Mouse (Mus musculus) lung, postnatal 0 days (tissue): ENCODE measurements around the gene Zfyve19. TPM values are rescaled to one million over a fixed set of nuclear protein-coding genes. Genes with fewer than 3 reads are reported as not detected.
A peak's percentile ranks its signal among the peaks of the same experiment; 100 is the strongest.

Source experiments
- ATAC-seq: fragments of 200-750 bp; cut with Nextera tagmentation; 2 replicates; pipeline ENCODE4 v1.8.0; 2017; ENCODE audit warnings: moderate library complexity
- DNase-seq: peaks from one replicate; pipeline ENCODE4 v3.0.0-alpha.2; 2016; ENCODE audit warnings: low spot score
- H3K27ac ChIP-seq: fragments of 300-500 bp; sonication (generic); 2 replicates; pipeline ENCODE4 v1.5.1; 2014; ENCODE audit warnings: antibody characterized with exemption, mild to moderate bottlenecking, low read length, mixed read lengths
- H3K27me3 ChIP-seq: fragments of 300-500 bp; sonication (generic); replicated peaks from 2 replicates; pipeline ENCODE4 v1.6.1; 2014; ENCODE audit warnings: low read length, mixed read lengths; ENCODE audit not compliant: insufficient read depth
- H3K36me3 ChIP-seq: fragments of 300-500 bp; sonication (generic); 2 replicates; pipeline ENCODE4 v1.6.1; 2014; ENCODE audit warnings: low read length, mixed read lengths; ENCODE audit not compliant: insufficient read depth
- H3K4me1 ChIP-seq: fragments of 300-500 bp; sonication (generic); 2 replicates; pipeline ENCODE4 v1.6.1; 2014; ENCODE audit warnings: antibody characterized with exemption, low read depth, low read length, mixed read lengths; ENCODE audit not compliant: insufficient read depth
- H3K4me2 ChIP-seq: fragments of 300-500 bp; sonication (generic); replicated peaks from 2 replicates; pipeline ENCODE4 v1.6.1; 2014; ENCODE audit warnings: low read depth, mild to moderate bottlenecking, low read length, moderate library complexity, mixed read lengths
- H3K4me3 ChIP-seq: fragments of 300-500 bp; sonication (generic); 2 replicates; pipeline ENCODE4 v1.5.1; 2014; ENCODE audit warnings: low read depth, low read length
- H3K9ac ChIP-seq: fragments of 300-500 bp; sonication (generic); replicated peaks from 2 replicates; pipeline ENCODE4 v1.6.1; 2014; ENCODE audit warnings: low read depth, mild to moderate bottlenecking
- H3K9me3 ChIP-seq: fragments of 300-500 bp; sonication (generic); 2 replicates; pipeline ENCODE4 v1.6.1; 2016; ENCODE audit warnings: low read length, mixed read lengths
- CTCF ChIP-seq: IDR thresholded peaks from 2 replicates; pipeline ENCODE4 v1.5.1; 2016; ENCODE audit warnings: antibody characterized with exemption, mild to moderate bottlenecking
- EP300 ChIP-seq: IDR thresholded peaks from 2 replicates; pipeline ENCODE4 v1.6.1; 2016; ENCODE audit warnings: antibody characterized with exemption, mild to moderate bottlenecking, control low read depth
- WGBS: fragments of 180-500 bp; shearing (Covaris S2); extraction: QIAGEN DNeasy Blood & Tissue Kit; methylation state at CpG from one replicate; pipeline ENCODE4 v1.1.7; 2014; 5-methylcytosine and 5-hydroxymethylcytosine counted together
- polyA plus RNA-seq: library from polyadenylated mRNA; unstranded; fragments of >200 nt; fragmentation: Nextera tagmentation; extraction: Ambion mirVana; gene quantifications from 2 replicates; pipeline ENCODE4 v1.2.1, GENCODE M21; 2015

The Zfyve19 gene
- polyA plus RNA-seq, 1 experiment from 2014 or later = 32.0 TPM

DNA sequence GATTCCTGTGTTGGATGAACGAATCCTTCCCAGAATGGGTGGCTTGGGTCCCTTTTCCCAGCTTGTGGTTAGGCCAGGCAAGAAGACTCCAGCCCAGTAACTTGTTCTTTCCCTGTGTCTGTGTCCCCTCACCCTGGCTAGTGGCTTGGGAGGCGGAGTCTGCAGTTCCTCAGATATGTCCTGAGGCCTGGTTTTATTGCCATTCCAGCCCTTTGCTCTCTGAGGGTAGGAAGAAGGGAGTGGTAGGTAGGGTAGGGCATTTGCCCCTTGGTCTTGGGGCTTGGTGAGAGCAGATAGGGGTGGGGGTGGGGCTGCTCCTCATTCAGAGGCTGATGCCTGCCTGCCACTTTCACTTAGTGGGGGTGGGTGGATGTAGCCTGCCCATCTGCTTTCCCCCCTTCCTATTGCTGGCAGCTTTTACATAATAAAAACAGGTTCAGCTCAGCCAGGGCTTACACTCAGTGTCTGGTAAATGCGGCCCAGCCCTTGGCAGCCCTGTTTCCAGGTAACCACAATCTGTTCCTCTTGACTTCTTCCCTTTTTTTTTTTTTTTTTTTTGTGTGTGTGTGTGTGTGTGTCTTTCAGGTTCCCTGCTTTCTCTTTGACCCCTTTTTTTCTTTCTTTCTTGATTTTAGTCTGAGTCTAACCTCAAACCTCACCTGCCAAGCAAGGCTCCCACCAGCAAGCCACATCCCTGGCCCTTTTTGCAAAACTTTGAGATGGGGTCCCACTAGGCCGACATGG lies 31.8 kb downstream of the Zfyve19 start:
- Histone ChIP-seq H3K36me3 (no peaks in the 10 kb centered on the region), H3K27ac (no peak overlapping the region), H3K4me3 (no peak overlapping the region), H3K27me3 (peaks cover 18% of the 10 kb centered on the region; the same call in 1 of the 2 replicates), H3K4me2 (no peak overlapping the region), H3K4me1 (no peaks in the 10 kb centered on the region; the same call in none of the 2 replicates), H3K9ac (no peak overlapping the region), H3K9me3 (no peaks in the 10 kb centered on the region)
- no peak for DNase-seq
- no peak for ATAC-seq
- 61% methylated on average over 4 of the region's 4 CpGs for WGBS
- TF ChIP-seq CTCF (no peak), EP300 (no peak)

DNA sequence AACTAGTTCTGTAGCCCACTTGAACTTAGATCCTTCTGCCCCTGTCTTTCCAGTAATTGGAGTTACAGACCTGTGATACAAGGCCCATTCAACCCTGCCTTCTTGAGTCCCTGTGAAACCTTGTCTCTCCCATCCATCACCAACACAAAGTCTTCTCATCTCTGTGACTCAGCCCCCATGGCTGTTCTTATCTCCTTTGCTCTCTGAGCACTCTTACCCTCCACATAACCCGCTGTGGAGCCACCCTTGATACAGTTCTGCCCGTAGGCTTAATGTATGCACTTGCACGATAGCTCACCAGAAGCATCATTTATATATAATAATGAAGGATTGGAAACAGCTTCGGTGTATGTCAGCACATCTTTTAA lies 32.4 kb downstream of the Zfyve19 start:
- DNase-seq = no peak
- ATAC-seq = no peak
- H3K9me3 ChIP-seq = no peaks in the 10 kb centered on the region
- H3K27me3 ChIP-seq = peaks cover 18% of the 10 kb centered on the region; the same call in 1 of the 2 replicates
- H3K4me3 ChIP-seq = no peak overlapping the region
- H3K27ac ChIP-seq = no peak overlapping the region
- H3K9ac ChIP-seq = no peak overlapping the region
- 75% methylated on average over 4 of the region's 4 CpGs for WGBS
- TF ChIP-seq EP300 (no peak), CTCF (no peak)
- no peak overlapping the region for H3K4me2 ChIP-seq
- H3K36me3 ChIP-seq = no peaks in the 10 kb centered on the region
- H3K4me1 ChIP-seq = no peaks in the 10 kb centered on the region; the same call in none of the 2 replicates

GRCm38 (mm10) chr2:119242548-119242947 lies 34.1 kb downstream of the Zfyve19 start:
- no peak overlapping the region for H3K9ac ChIP-seq
- ATAC-seq (no peak), DNase-seq (no peak)
- no peak overlapping the region for H3K4me2 ChIP-seq
- TF ChIP-seq EP300 = no peak
- no peak for TF ChIP-seq CTCF
- H3K4me1 ChIP-seq = no peaks in the 10 kb centered on the region; the same call in 1 of the 2 replicates
- H3K4me3 ChIP-seq = no peak overlapping the region
- H3K27me3 ChIP-seq = peaks cover 9% of the 10 kb centered on the region; the same call in 1 of the 2 replicates
- WGBS = 51% methylated on average over 9 of the region's 9 CpGs
- H3K9me3 ChIP-seq = no peaks in the 10 kb centered on the region
- no peaks in the 10 kb centered on the region for H3K36me3 ChIP-seq
- no peak overlapping the region for H3K27ac ChIP-seq

GRCm38 (mm10) chr2:119245246-119245645 lies 36.8 kb downstream of the Zfyve19 start:
- no peak overlapping the region for H3K27ac ChIP-seq
- no peak overlapping the region for H3K4me3 ChIP-seq
- no peaks in the 10 kb centered on the region for H3K27me3 ChIP-seq
- ATAC-seq (no peak), DNase-seq (no peak)
- 76% methylated on average over 7 of the region's 7 CpGs for WGBS
- no peaks in the 10 kb centered on the region for H3K36me3 ChIP-seq
- H3K9me3 ChIP-seq = no peaks in the 10 kb centered on the region
- no peak overlapping the region for H3K4me2 ChIP-seq
- no peak overlapping the region for H3K9ac ChIP-seq
- no peak for TF ChIP-seq CTCF
- TF ChIP-seq EP300 = no peak
- H3K4me1 ChIP-seq = no peaks in the 10 kb centered on the region

DNA sequence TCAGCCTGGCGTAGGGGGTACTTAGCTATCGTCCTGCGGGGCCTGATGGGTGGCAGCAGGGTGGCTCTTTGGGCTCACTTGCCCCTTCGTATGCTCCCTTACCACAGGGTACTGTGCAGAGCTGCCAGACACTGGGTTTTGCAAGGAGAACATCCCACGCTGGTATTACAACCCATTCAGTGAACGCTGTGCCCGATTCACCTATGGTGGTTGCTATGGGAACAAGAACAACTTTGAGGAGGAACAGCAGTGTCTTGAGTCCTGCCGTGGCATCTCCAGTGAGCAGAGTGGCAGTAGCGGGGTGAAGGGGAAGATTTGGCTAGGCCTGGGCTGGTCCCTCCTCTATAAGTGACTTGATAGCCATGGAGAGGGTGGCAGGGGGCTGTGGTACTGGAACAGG lies 39.5 kb downstream of the Zfyve19 start:
- Histone ChIP-seq H3K27ac (no peak overlapping the region), H3K27me3 (no peaks in the 10 kb centered on the region), H3K4me3 (no peak overlapping the region), H3K4me1 (no peaks in the 10 kb centered on the region), H3K4me2 (no peak overlapping the region), H3K36me3 (no peaks in the 10 kb centered on the region), H3K9ac (no peak overlapping the region), H3K9me3 (no peaks in the 10 kb centered on the region)
- no peak for DNase-seq
- TF ChIP-seq EP300 = no peak
- TF ChIP-seq CTCF = no peak
- WGBS = 75% methylated on average over 9 of the region's 9 CpGs
- ATAC-seq = no peak

DNA sequence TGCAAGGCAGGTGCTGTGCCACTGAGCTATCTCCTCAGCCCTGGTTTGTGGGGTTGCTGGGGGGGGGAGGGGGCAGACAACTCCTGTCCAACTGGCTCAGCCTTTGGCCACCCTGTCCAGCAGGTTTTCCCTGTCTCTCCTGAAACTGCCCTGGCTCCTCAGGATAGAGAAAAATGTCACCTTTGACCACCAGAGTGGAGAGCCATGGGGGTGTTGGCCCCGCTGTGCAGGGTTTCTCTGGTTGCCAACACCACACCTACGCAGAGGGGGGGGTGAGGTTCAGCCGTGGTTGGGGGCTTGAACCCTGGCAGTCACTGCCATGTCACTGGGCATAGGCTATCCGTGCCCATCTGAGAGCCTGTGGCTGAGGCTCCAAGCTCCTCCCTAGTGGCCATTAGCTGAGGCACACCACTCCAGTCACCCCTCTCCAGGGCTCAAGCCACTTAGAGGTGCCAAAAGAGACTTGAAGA lies 41.2 kb downstream of the Zfyve19 start:
- no peaks in the 10 kb centered on the region for H3K4me1 ChIP-seq
- no peaks in the 10 kb centered on the region for H3K9me3 ChIP-seq
- H3K27me3 ChIP-seq = no peaks in the 10 kb centered on the region
- 42% methylated on average over 4 of the region's 4 CpGs for WGBS
- TF ChIP-seq EP300 (no peak), CTCF (peak; percentile 43)
- ATAC-seq (peak; percentile 80), DNase-seq (peak; percentile 65)
- H3K4me2 ChIP-seq = no peak overlapping the region
- no peak overlapping the region for H3K4me3 ChIP-seq
- H3K9ac ChIP-seq = no peak overlapping the region
- peak overlapping the region; percentile 68 for H3K27ac ChIP-seq
- no peaks in the 10 kb centered on the region for H3K36me3 ChIP-seq
